Mouse (Mus musculus) erythroblast, embryonic 14.5 days (primary cell): ENCODE measurements around the gene Hint2. TPM values are rescaled to one million over a fixed set of nuclear protein-coding genes. Genes with fewer than 3 reads are reported as not detected.

Source experiments
- H3K27me3 ChIP-seq: 2 replicates; pipeline ENCODE4 v1.6.1; 2012; ENCODE audit warnings: inconsistent platforms; ENCODE audit not compliant: control insufficient read depth
- H3K36me3 ChIP-seq: 2 replicates; pipeline ENCODE4 v1.6.1; 2012; ENCODE audit warnings: mild to moderate bottlenecking, inconsistent platforms; ENCODE audit not compliant: control insufficient read depth
- H3K4me1 ChIP-seq: 2 replicates; pipeline ENCODE4 v1.6.1; 2012; ENCODE audit warnings: inconsistent platforms; ENCODE audit not compliant: control insufficient read depth
- H3K4me3 ChIP-seq: replicated peaks from 2 replicates; pipeline ENCODE3; 2012; ENCODE audit warnings: moderate library complexity, mild to moderate bottlenecking, inconsistent platforms
- H3K9me3 ChIP-seq: 2 replicates; pipeline ENCODE4 v1.6.1; 2012; ENCODE audit warnings: low read length, inconsistent platforms, mixed read lengths; ENCODE audit not compliant: control insufficient read depth
- GATA1 ChIP-seq: IDR thresholded peaks from 2 replicates; pipeline ENCODE4 v1.6.1; 2012; ENCODE audit warnings: low read length, inconsistent platforms, mixed read lengths
- TAL1 ChIP-seq: IDR thresholded peaks from 3 replicates; pipeline ENCODE4 v1.6.1; 2012; ENCODE audit warnings: low read length, inconsistent platforms, mixed read lengths
- polyA plus RNA-seq: library from polyadenylated mRNA; stranded (reverse); fragments of >175 nt; gene quantifications from 2 replicates; pipeline ENCODE4 v1.2.3, GENCODE M21; 2012

Gene Hint2
- polyA plus RNA-seq, 1 experiment: 3.9 TPM

- no peaks in the 10 kb centered on the region for H3K36me3 ChIP-seq
- peak overlapping the region; percentile 34 for H3K4me3 ChIP-seq
- peaks cover 7% of the 10 kb centered on the region for H3K9me3 ChIP-seq
- peaks cover 28% of the 10 kb centered on the region for H3K4me1 ChIP-seq
- peaks cover 40% of the 10 kb centered on the region for H3K27me3 ChIP-seq
- TF ChIP-seq GATA1 (no peak), TAL1 (no peak)
These were observed 27.0 kb downstream of the Hint2 start for GRCm38 (mm10) chr4:43629106-43629817.

- H3K27me3 ChIP-seq: peaks cover 5% of the 10 kb centered on the region
- peaks cover 5% of the 10 kb centered on the region for H3K9me3 ChIP-seq
- no peak overlapping the region for H3K4me3 ChIP-seq
- H3K36me3 ChIP-seq: no peaks in the 10 kb centered on the region
- no peaks in the 10 kb centered on the region for H3K4me1 ChIP-seq
- TF ChIP-seq TAL1 (no peak), GATA1 (no peak)
These were observed 36.0 kb downstream of the Hint2 start for GRCm38 (mm10) chr4:43620146-43620778.

GRCm38 (mm10) chr4:43613060-43613730 lies 43.1 kb downstream of the Hint2 start:
- TF ChIP-seq TAL1 (no peak), GATA1 (no peak)
- peak overlapping the region; percentile 14 for H3K4me3 ChIP-seq
- no peaks in the 10 kb centered on the region for H3K36me3 ChIP-seq
- no peaks in the 10 kb centered on the region for H3K27me3 ChIP-seq
- peaks cover 22% of the 10 kb centered on the region for H3K4me1 ChIP-seq
- no peaks in the 10 kb centered on the region for H3K9me3 ChIP-seq

GRCm38 (mm10) chr4:43612534-43612933 lies 43.7 kb downstream of the Hint2 start:
- no peaks in the 10 kb centered on the region for H3K36me3 ChIP-seq
- H3K4me1 ChIP-seq: peaks cover 23% of the 10 kb centered on the region
- TF ChIP-seq GATA1 (no peak), TAL1 (no peak)
- H3K27me3 ChIP-seq: no peaks in the 10 kb centered on the region
- no peaks in the 10 kb centered on the region for H3K9me3 ChIP-seq
- peak overlapping the region; percentile 29 for H3K4me3 ChIP-seq

- peak overlapping the region; percentile 49 for H3K4me3 ChIP-seq
- no peaks in the 10 kb centered on the region for H3K27me3 ChIP-seq
- H3K4me1 ChIP-seq: peaks cover 73% of the 10 kb centered on the region
- no peaks in the 10 kb centered on the region for H3K9me3 ChIP-seq
- no peaks in the 10 kb centered on the region for H3K36me3 ChIP-seq
- peak; percentile 90 for TF ChIP-seq TAL1
- peak; percentile 95 for TF ChIP-seq GATA1
These were observed 51.2 kb downstream of the Hint2 start for GRCm38 (mm10) chr4:43604751-43605685.

Other genes with a start within 250 kb of the Hint2 start
- gene Fam166b, start 227.3 kb downstream of the Hint2 start, polyA plus RNA-seq: 0.05 and 0.10 TPM in 2 replicates
- 1.6 and 1.9 TPM in 2 replicates for gene Tesk1, start 214.5 kb downstream of the Hint2 start, polyA plus RNA-seq
- 0.09 TPM in 1 of 2 replicates, not detected in the other for gene Cd72, start 201.8 kb downstream of the Hint2 start, polyA plus RNA-seq
- gene Sit1, start 172.7 kb downstream of the Hint2 start, polyA plus RNA-seq: not detected in 2 replicates
- 10.5 and 12.4 TPM in 2 replicates for gene Ccdc107, start 163.6 kb downstream of the Hint2 start, polyA plus RNA-seq
- gene Arhgef39, start 156.8 kb downstream of the Hint2 start, polyA plus RNA-seq: 9.4 and 10.5 TPM in 2 replicates
- gene Car9, start 149.5 kb downstream of the Hint2 start, polyA plus RNA-seq: not detected in 2 replicates
- gene Tpm2, start 132.7 kb downstream of the Hint2 start, polyA plus RNA-seq: 0.13 TPM in 1 of 2 replicates, not detected in the other
- 0.10 and 0.20 TPM in 2 replicates for gene Creb3, start 94.1 kb downstream of the Hint2 start, polyA plus RNA-seq
- 17.6 and 19.2 TPM in 2 replicates for gene Tln1, start 93.8 kb downstream of the Hint2 start, polyA plus RNA-seq
- gene Rgp1, start 77.8 kb downstream of the Hint2 start, polyA plus RNA-seq: 3.5 and 7.2 TPM in 2 replicates
- gene Gba2, start 77.6 kb downstream of the Hint2 start, polyA plus RNA-seq: 0.70 and 1.1 TPM in 2 replicates
- not detected in 2 replicates for gene Msmp, start 72.0 kb downstream of the Hint2 start, polyA plus RNA-seq
- 0.15 TPM in 1 of 2 replicates, not detected in the other for gene Npr2, start 24.5 kb downstream of the Hint2 start, polyA plus RNA-seq
- gene Spag8, start 2.9 kb downstream of the Hint2 start, polyA plus RNA-seq: not detected in 2 replicates
- 0.03 and 0.11 TPM in 2 replicates for gene Tmem8b, start 12.5 kb upstream of the Hint2 start, polyA plus RNA-seq
- gene Fam221b, start 12.7 kb upstream of the Hint2 start, polyA plus RNA-seq: 0.03 and 0.04 TPM in 2 replicates
- not detected in 2 replicates for gene Olfr70, start 44.3 kb upstream of the Hint2 start, polyA plus RNA-seq
- gene Olfr71, start 53.8 kb upstream of the Hint2 start, polyA plus RNA-seq: not detected in 2 replicates
- gene Hrct1, start 70.7 kb upstream of the Hint2 start, polyA plus RNA-seq: not detected in 2 replicates
- not detected in 2 replicates for gene Spaar, start 73.6 kb upstream of the Hint2 start, polyA plus RNA-seq
- gene Olfr159, start 114.5 kb upstream of the Hint2 start, polyA plus RNA-seq: not detected in 2 replicates
- gene Olfr156, start 167.4 kb upstream of the Hint2 start, polyA plus RNA-seq: not detected in 2 replicates
- gene Olfr157, start 183.7 kb upstream of the Hint2 start, polyA plus RNA-seq: not detected in 2 replicates
- gene Olfr155, start 195.1 kb upstream of the Hint2 start, polyA plus RNA-seq: not detected in 2 replicates
- gene Reck, start 219.1 kb upstream of the Hint2 start, polyA plus RNA-seq: not detected in 2 replicates